Mouse (Mus musculus): Measurements from ENCODE around the gene Senp2.

DNA sequence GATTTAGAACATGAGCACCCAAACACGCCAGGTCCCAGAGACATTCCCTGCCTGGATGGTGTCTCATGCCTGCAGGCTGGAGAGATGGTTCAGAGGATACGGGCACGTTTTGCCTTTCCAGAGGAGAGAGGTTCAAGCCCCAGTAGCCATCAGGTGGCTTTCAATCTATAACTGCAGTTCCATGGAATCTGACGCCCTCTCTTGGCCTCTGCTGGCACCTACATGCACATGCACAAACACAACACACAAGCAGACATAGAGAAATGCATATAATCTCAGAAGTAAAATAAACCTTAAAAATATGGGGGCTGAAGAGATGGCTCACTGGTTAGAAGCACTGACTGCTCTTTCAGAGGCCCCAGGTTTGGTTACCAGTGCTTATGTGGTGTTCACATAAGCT lies 8.1 kb upstream of the Senp2 start:
- TF ChIP-seq EP300 (IDR thresholded peaks at IDR 0.05; ENCODE audit: insufficient read depth, low read depth, low read length), result no peak
- peak; percentile 74 for TF ChIP-seq CTCF (IDR thresholded peaks at IDR 0.05; ENCODE audit: low read depth, low read length)
